Mouse (Mus musculus): ENCODE measurements at regions not wholly inside any gene's neighbourhood (a gene's known extent, or its start where the extent isn't known, plus 50 kb on each side); places are given as distances from the start of the nearest gene placed in this dataset.

DNA sequence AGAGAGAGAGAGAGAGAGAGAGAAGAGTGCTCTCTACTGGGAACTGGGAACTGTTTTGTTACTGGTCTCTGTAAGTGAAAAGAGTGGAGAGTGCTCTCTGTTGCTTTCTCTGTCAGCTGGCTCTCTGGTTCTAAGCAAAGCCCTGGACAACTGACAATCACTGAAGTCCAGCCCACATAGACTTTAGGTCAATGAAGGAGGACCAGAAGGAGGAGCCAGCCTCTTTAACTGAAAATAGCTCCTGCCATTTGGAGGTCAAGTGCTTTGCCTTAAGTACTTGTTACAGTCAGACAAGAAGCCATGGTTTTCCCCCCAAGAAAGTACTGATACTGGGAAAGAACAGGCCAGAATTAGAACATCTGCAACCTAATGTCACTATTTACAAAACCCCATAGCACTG, 232.5 kb upstream of the Usp24 start:
- H3K4me3 ChIP-seq (replicated peaks; ENCODE audit: control insufficient read depth, low read depth, low read length) = no peak overlapping the region
- H3K27ac ChIP-seq (ENCODE audit: control insufficient read depth, insufficient read depth, low read depth, low read length, poor library complexity) = no peak overlapping the region
- no peaks in the 10 kb centered on the region for H3K4me1 ChIP-seq (ENCODE audit: control insufficient read depth, insufficient read depth, low read length)
- no peak for TF ChIP-seq POLR2A (IDR thresholded peaks at IDR 0.05; ENCODE audit: borderline replicate concordance, control insufficient read depth, low read depth, low read length)
- TF ChIP-seq CTCF (IDR thresholded peaks at IDR 0.05; ENCODE audit: control insufficient read depth, insufficient read depth, low read length) = no peak

DNA sequence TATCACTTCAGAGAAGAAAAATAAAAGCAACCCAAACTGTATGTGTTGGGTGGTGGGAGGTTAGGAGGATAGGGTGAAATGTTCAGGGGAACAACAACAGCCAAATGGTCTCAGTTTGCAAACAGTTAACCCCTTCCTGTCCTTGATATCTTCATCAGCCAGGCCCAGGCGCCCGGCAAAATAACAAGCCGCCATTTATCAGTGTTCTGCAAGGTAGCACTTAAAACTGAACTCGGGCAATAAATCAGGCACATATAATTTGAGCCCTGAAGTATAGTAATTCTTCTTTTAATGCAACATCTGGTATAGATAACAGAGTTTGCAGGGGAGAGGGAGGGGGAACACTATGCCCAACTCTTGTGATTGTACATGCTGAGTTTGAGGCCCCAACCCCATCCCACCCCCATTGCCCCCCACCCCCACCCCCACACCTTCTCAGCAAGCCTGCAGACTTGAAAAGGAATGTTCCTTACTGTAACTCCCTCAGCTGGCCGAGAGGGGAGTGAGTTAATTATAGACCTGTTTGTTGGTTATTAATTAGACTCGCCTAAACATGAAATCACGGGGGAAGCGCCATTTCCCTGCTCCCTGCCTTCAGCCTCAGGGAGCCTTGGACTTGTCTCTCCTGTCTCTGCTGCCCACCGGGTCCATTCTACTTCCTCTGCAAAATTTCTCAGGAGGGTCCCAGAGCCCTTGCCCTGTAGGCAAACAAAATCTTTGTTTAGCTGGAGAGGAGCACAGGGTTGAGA, 223.9 kb upstream of the Usp24 start:
- TF ChIP-seq POLR2A (IDR thresholded peaks at IDR 0.05; ENCODE audit: borderline replicate concordance, control insufficient read depth, low read depth, low read length) (no peak), CTCF (IDR thresholded peaks at IDR 0.05; ENCODE audit: control insufficient read depth, insufficient read depth, low read length) (no peak)
- 51% methylated on average over 9 of the region's 9 CpGs for WGBS
- Histone ChIP-seq H3K4me1 (ENCODE audit: control insufficient read depth, insufficient read depth, low read length) (no peaks in the 10 kb centered on the region), H3K27ac (ENCODE audit: control insufficient read depth, insufficient read depth, low read depth, low read length, poor library complexity) (no peak overlapping the region), H3K4me3 (replicated peaks; ENCODE audit: control insufficient read depth, low read depth, low read length) (no peak overlapping the region)

DNA sequence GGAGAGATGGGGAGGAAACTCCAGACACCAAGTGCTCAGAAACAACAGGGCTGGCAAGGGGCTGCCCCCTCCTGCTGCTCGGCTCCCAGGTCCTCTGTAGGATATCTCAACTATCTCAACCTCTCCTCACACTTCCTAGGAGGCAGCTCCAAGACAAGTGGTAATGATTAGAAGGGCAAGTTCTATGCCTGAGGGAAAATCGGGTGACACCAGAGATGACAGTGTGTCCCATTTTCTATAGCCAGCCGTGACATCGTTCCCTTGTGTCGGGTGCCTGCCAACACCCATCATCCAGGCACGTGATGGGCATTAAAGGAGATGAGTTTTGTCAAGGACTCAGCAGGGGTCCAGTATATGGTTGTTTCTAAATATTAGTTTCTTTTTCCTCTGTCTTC, 223.3 kb upstream of the Usp24 start:
- 82% methylated on average over 6 of the region's 6 CpGs for WGBS
- Histone ChIP-seq H3K4me3 (replicated peaks; ENCODE audit: control insufficient read depth, low read depth, low read length) (no peak overlapping the region), H3K27ac (ENCODE audit: control insufficient read depth, insufficient read depth, low read depth, low read length, poor library complexity) (no peak overlapping the region), H3K4me1 (ENCODE audit: control insufficient read depth, insufficient read depth, low read length) (no peaks in the 10 kb centered on the region)
- TF ChIP-seq POLR2A (IDR thresholded peaks at IDR 0.05; ENCODE audit: borderline replicate concordance, control insufficient read depth, low read depth, low read length) = no peak
- no peak for TF ChIP-seq CTCF (IDR thresholded peaks at IDR 0.05; ENCODE audit: control insufficient read depth, insufficient read depth, low read length)

- 68% methylated on average over 2 of the region's 2 CpGs for WGBS
- no peak overlapping the region for H3K27ac ChIP-seq (ENCODE audit: control insufficient read depth, insufficient read depth, low read depth, low read length, poor library complexity)
- H3K4me3 ChIP-seq (replicated peaks; ENCODE audit: control insufficient read depth, low read depth, low read length) = no peak overlapping the region
- no peaks in the 10 kb centered on the region for H3K4me1 ChIP-seq (ENCODE audit: control insufficient read depth, insufficient read depth, low read length)
- no peak for TF ChIP-seq POLR2A (IDR thresholded peaks at IDR 0.05; ENCODE audit: borderline replicate concordance, control insufficient read depth, low read depth, low read length)
- TF ChIP-seq CTCF (IDR thresholded peaks at IDR 0.05; ENCODE audit: control insufficient read depth, insufficient read depth, low read length) = no peak
These were observed 222.8 kb upstream of the Usp24 start for GRCm38 (mm10) chr4:106093252-106093651.

GRCm38 (mm10) chr4:106094882-106095556, 221.0 kb upstream of the Usp24 start:
- Histone ChIP-seq H3K4me1 (ENCODE audit: control insufficient read depth, insufficient read depth, low read length) (no peaks in the 10 kb centered on the region), H3K4me3 (replicated peaks; ENCODE audit: control insufficient read depth, low read depth, low read length) (no peak overlapping the region), H3K27ac (ENCODE audit: control insufficient read depth, insufficient read depth, low read depth, low read length, poor library complexity) (no peak overlapping the region)
- 43% methylated on average over 11 of the region's 11 CpGs for WGBS
- TF ChIP-seq POLR2A (IDR thresholded peaks at IDR 0.05; ENCODE audit: borderline replicate concordance, control insufficient read depth, low read depth, low read length) (no peak), CTCF (IDR thresholded peaks at IDR 0.05; ENCODE audit: control insufficient read depth, insufficient read depth, low read length) (no peak)

DNA sequence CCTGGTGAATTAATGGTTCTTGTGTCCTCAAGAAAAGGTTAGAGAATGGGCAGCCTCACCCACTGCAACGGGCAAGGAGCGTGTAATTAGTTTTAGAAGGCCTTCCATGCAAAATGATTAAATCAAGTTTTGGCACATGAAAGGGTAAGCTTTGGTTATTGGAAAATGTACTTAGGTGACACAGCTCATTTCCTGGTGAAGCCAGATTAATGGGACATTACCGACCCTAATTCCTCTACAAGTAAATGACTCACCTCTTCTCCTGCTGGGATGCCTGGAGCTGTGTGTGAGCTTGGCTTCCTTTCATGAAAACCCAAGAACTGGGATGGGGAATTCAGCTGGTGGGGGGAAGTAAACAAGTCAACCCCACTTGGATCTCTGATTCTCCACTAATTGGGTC, 219.9 kb upstream of the Usp24 start:
- 82% methylated on average over 3 of the region's 3 CpGs for WGBS
- Histone ChIP-seq H3K4me3 (replicated peaks; ENCODE audit: control insufficient read depth, low read depth, low read length) (no peak overlapping the region), H3K4me1 (ENCODE audit: control insufficient read depth, insufficient read depth, low read length) (no peaks in the 10 kb centered on the region), H3K27ac (ENCODE audit: control insufficient read depth, insufficient read depth, low read depth, low read length, poor library complexity) (no peak overlapping the region)
- TF ChIP-seq CTCF (IDR thresholded peaks at IDR 0.05; ENCODE audit: control insufficient read depth, insufficient read depth, low read length) = no peak
- no peak for TF ChIP-seq POLR2A (IDR thresholded peaks at IDR 0.05; ENCODE audit: borderline replicate concordance, control insufficient read depth, low read depth, low read length)

- 79% methylated on average over 1 of the region's 1 CpGs for WGBS
- Histone ChIP-seq H3K27ac (ENCODE audit: control insufficient read depth, insufficient read depth, low read depth, low read length, poor library complexity) (no peak overlapping the region), H3K4me3 (replicated peaks; ENCODE audit: control insufficient read depth, low read depth, low read length) (no peak overlapping the region), H3K4me1 (ENCODE audit: control insufficient read depth, insufficient read depth, low read length) (no peaks in the 10 kb centered on the region)
- no peak for TF ChIP-seq POLR2A (IDR thresholded peaks at IDR 0.05; ENCODE audit: borderline replicate concordance, control insufficient read depth, low read depth, low read length)
- TF ChIP-seq CTCF (IDR thresholded peaks at IDR 0.05; ENCODE audit: control insufficient read depth, insufficient read depth, low read length) = no peak
These were observed 218.2 kb upstream of the Usp24 start for GRCm38 (mm10) chr4:106097846-106098245.

DNA sequence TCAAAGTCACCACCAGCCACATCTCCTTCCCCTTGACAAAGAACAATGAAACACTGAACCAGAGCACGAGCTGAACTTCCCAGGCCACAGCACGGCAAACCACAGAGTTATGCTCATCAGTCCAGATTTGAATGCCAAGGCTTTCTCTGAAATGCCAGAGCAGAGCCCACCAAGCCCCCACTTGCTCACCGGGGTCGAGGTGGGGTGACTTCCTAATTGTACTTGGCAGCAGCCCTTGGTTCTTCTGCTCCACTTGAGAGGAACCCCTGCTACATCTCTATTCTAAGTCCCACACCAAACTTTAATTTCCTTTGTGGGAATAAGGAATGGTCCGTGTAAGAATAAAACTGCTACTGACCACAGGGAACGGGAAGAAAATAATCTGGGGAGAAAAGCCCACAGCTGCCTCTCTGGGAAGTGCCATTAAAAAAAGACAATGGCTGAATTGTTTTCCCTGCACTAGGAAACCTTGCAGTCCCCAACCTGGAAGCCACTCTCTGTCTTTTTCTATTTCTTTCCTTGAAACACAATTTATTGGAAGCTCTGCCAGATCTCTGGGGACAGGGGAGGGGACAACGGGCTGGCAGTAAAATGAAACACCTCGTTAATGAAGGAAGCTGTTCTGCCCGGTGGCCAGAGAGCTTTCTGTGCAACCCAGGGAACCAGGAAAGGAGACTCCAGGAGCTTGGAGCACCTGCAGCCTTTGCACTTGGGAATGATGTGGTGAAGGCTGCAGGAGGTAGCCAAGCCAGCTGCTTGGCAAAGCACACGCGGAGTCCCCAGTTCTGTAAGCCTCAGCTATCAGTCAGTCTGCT, 215.6 kb upstream of the Usp24 start:
- WGBS = 31% methylated on average over 11 of the region's 11 CpGs
- Histone ChIP-seq H3K4me3 (replicated peaks; ENCODE audit: control insufficient read depth, low read depth, low read length) (no peak overlapping the region), H3K4me1 (ENCODE audit: control insufficient read depth, insufficient read depth, low read length) (no peaks in the 10 kb centered on the region), H3K27ac (ENCODE audit: control insufficient read depth, insufficient read depth, low read depth, low read length, poor library complexity) (no peak overlapping the region)
- TF ChIP-seq POLR2A (IDR thresholded peaks at IDR 0.05; ENCODE audit: borderline replicate concordance, control insufficient read depth, low read depth, low read length) (no peak), CTCF (IDR thresholded peaks at IDR 0.05; ENCODE audit: control insufficient read depth, insufficient read depth, low read length) (no peak)
